Mouse (Mus musculus) heart, adult 18-20 months (tissue): ENCODE measurements at regions not wholly inside any gene's neighbourhood (a gene's known extent, or its start where the extent isn't known, plus 50 kb on each side); places are given as distances from the start of the nearest gene placed in this dataset.

Source experiments
- DNase-seq, 2 experiments: peaks; one replicate each; pipeline ENCODE4 v3.0.0; 2021 to 2022; ENCODE audit warnings: mixed read lengths in 1 of 2

DNA sequence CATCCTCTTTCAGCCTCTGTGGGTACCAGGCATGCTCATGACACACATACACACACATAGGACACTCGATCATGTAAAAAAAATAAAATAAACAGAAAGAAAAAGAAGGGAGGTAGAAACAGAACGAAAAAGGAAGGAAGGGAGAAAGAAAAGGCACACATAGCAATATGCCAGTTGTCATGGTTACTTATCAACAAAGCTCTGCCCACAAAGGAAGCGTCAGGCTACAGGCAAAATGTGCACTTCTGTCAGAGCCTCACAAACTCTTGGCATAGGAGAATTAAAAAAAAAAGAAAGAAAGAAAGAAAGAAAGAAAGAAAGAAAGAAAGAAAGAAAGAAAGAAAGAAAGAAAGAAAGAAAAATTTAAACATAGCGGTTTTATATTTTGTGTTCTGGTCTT lies 56.9 kb upstream of the Sox2 start:
- no peak for DNase-seq

DNA sequence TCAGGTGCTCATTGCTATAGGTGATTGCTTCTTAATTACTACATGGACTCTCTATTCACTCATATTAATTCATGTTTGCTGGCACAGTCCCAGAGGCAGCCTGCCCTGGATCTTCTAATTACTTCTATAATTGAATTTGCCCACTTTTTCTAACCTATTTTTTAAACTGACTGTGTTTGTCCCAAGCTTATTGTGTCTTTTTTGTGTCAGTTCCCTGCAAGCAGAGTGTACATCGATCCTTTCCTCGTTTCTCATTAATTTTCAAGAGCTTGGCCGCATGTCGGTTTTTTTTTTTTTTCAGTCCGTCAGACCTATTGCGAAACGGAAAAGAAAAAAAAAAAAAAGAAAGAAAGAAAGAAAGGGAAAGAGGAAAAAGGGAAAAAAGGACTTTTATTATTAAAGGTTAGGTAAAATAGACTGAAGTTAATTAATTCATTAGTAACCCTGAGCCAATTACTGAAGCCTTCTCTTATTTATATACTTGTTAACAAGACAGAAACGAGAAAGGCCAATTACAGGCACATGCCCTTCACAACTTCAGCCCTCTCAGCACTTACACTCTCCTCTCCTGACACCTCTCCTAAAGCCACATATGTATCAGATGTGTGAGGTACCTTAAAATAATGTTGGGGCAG lies 72.2 kb upstream of the Sox2 start:
- no peak for DNase-seq

DNA sequence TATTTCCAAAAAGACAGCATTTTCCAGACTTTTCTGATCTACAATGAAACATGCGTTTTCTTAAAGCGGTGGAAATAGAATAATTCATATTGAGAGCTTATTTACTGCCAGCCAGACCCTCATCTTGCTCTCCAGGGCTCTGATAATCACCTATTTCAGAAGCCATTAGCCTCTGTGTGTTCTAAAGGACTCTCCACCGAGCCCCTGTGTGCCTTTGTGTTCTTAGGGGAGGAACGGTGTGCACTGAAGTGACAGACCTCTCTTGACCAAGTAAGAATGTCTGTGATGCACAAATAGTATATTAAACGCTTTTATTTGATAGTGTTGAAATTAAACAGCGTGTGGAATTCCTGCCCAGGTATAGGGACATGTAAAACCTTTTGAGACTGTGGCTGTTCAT lies 73.1 kb upstream of the Sox2 start:
- no peak for DNase-seq

DNA sequence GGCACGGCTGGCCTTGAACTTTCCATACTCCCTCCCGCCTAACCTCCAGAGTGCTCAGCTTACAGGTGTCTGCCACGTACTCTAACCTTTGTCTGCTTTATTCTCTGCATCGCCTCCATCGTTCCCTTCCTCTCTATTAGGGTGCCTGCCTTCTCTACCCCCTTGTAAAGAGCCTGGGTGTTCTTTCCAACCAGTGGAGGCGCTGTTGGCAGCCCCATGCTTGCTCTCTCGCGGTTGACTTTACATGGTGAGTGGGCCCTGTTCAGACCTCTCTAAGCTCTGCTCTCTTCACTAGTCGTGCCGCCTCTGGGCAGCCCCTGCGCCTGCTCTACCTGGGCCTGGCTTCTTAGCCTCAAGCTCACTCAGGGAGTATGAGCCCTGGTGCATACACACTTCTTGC lies 74.0 kb upstream of the Sox2 start:
- no peak for DNase-seq

DNA sequence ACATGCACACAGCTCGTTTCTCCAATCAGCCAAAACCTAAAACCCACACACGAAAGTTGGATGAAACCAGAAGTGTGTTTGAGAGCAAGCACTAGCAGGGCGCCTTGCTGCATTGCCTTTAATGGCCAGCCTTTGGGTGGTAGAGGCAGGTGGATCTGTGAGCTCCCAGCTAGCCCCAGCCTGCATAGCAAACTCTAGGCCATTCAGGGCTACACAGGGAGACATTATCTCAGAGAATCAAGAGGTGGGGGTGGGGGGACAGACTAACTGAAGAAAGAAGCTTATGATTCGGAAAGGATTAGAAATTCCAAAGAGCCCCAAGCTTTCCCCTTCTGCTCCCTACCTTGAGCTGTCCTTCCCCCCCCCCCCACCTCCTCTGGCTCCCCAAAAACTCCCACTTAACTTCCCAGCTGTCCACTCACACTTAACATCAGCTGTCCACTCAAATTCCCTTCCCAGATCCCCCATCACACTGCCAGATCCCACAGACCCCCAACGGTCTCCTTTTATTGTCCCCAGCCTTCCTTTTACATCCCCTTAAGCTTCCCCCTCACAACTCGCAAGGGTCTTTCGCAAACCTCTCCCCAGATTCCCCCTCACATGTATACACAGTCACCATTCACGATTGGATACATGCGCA lies 75.4 kb upstream of the Sox2 start:
- DNase-seq = no peak

DNA sequence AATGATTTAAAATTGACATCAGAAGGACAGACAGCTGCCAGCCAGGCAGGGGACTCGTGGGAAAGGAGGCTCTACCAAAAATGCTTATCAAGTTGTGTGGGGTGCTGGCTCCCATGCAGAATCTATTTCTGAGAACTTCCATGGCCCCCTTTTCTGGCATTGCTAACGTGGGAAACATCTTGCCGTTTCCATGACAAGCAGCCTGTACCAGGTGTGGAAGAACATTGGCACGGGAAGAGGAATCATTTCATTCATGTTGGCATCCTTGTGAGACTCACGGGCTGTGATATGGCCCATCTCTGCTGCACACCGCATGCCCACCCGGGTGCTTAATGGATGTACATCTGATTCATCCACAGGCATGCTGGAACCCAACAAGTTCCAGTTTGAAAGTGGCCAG lies 76.9 kb upstream of the Sox2 start:
- no peak for DNase-seq

DNA sequence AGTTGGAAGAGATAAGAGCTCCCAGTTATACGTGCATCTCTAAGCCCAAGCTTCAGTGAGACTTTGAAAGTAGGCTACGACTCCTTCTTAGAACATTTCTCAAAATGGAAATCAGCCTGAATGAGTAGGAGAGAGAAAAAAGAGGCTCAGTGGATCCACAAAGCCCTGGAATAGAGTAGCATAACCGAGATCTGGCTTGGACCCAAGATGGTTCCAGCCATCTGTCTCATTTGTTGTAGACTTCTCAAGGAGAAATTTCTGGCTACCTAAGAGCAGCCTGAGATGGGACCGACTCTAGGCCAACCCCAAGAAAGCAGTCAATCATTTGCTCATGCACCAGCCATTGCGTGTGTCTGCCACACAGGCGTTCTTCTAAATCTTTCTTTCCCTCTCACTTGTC lies 78.1 kb upstream of the Sox2 start:
- no peak for DNase-seq

DNA sequence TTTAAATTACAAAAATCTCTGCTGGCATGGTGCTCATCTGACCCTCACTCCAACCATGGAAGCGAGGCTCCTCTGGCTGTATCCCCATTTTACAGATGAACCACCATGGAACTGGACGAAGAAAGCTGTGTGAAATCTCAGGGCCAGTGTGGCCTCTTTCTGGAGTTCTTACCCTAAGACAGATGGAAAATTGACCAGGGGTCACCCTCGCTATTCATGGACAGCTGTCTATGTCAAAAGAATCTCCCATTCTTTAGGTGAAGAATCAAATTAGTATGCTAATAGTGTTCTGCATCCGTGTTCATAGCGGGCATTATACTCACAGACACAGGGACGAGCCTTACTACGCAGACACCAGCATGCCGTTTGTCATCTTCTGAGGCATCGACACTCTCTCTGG lies 78.6 kb upstream of the Sox2 start:
- DNase-seq = no peak

DNA sequence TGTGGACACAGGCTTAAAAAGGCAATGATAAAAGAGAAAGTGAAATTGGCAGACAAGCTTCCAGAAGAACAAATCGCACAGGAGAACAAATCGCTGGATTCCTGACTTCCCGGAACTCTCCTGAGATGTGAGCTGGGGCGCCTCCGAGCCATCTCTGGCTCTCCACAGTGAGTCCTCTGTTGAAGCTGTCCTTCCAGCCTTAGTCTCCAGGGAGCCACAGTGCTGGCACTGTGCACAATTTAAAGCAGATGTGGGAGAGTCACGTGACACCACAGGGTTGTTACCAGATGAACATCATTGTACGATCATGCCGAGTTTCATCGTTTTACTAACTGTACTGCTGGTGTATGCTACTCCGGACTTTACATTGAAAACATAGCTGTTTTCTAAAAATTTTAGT lies 80.2 kb upstream of the Sox2 start:
- peak; percentile 30 to 53 for DNase-seq

DNA sequence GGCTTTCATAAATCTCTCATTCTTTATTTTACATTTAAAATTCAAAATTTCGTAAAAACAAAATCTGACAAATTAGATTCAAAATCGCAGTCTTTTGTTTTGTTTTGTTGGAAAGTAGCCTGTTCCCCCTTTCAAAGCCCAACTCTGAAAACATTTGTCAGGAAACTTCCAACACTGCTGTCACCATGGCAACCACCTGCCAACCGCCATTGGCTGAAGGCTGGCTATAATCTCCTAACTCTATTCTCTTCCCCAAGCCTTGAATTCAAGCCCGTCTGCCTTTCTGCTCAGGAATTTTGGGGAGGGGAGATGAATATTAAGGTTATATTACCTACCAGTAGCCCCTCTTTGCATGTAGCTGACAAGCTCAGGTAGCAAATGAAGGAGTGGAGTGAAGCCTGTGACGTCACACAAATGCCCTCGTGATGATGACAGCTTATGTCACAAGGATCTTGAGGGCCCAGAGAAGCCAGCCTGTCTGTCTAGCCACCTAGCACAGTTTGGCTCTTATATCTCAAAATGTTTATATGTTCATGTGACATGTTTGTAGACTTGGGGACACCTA lies 82.0 kb upstream of the Sox2 start:
- no peak for DNase-seq

DNA sequence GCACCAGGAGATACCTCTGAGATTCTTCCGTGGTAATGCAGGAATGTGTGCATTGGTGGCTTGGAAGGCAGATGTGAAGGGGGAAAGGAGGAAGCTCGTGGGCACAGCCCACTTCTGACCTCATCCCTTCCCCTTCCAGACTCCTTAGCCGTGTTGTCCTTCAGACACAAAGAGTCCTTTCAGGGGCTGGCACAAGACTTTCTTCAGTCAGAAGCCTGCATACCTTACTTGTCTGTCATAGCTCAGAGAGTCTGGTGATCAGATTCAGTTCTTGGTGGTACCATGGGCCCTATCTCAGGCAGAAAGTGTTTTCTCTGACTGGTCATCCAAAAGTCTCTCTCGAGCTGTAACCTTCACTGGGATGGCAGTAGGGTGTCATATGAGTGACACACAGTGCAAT lies 84.8 kb upstream of the Sox2 start:
- no peak for DNase-seq

DNA sequence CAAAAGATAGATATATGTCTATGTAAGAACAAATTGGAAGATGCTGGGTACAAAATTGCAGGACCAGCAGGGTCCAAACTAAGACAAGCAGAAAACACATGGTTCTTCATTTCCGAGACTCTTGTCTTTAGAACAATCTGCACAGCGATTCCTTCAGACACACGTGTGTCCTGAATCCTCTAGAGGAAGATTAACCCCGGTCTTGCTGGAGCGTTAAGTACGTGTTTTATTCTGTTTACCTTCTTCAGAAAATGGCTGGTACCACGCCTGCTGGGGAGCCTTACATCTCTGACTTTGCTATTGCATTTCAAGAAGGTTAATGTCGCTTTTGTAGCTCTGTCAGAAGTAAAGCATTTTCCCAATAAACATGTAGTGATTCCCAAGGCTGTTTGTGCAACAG lies 87.3 kb upstream of the Sox2 start:
- no peak for DNase-seq

DNA sequence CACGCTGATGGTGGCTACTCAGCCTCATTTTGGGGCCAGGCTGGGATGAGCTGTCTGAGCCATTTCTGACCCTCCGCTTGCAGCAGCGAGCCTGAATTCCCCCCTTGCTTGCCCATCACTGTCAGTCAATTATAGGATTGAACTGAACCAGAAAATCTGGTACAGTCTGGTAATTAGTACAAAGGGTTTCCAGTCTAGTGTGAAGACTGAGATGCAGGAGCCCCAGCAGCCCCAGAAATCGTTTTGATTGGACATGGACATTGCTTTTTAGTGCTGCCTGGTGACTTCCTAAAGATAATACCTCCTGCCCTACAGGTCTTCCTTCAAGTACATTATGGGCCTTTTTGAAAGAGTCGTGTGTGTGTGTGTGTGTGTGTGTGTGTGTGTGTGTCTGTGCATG lies 88.5 kb upstream of the Sox2 start:
- no peak for DNase-seq

DNA sequence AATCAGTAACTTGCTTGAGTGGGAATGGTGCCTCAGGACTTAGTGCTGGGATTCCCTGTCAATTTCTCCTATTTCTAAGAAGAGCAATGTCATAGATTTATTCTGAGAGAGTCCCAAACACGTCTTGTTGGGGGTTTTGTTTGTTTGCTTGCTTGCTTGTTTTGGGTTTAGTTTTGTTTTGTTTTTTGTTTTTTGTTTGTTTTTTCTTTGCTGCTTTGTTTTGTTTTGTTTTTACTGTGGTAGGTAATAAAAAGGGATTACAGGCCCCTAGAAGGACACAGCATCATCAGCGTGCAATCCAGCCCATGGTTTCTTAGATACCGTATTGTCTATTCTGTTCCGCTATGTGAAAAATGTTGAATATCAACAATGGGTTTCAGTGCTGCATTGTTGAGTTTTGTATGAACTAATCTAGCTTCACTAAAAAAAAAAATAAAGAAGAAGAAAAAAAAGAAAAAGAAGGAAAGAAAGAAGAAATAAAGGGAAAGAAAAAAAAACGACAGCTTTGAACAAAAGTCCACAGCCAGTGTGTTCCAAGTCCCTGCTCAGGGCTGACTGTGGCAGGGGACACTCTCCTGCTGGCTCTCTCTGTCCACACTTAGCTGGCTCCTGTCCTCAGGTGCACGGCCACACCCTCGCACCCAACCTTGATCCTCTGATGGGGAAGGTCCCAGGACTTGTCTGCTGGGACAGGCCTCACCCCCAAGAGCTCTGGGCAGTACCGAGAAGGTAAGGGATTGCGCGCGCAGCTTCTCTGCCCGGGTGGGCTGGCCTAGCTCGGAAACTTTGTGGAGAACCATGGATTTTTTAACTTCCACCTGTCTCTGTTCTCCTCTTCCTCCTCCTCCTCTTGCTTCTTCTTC lies 90.1 kb upstream of the Sox2 start:
- no peak for DNase-seq

DNA sequence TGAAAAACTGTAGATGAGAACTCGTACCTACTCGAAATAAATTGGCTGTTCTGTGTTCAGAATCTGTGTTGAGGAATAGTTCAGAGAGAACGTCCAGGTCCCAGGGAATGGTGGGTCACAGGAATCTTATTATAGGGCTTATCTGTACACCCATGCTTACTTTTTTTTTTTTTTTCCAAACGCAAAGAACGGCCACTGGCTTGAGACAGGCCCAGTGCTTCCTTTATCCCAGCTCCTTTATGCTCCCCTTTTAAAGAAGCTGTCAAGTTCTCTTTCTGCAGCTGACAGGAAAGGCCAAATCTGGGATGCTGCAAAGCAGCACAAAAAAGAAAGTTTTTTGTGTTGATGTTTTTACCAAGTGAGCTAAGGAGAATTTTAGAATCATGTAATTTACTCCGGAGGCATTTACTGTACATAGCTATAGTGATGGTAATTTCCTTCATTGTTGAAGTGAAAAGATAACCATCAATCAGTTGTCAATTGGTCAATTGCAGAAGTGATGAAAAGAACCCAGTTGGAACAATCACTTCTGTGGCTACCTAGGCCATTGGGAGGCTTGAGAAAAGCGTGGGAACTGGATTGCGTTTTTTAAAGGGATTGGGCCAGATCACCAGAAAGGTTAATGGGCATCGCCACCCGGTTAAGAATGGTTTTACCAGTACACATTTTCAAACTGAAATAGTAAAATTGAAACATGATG lies 91.2 kb upstream of the Sox2 start:
- no peak for DNase-seq

DNA sequence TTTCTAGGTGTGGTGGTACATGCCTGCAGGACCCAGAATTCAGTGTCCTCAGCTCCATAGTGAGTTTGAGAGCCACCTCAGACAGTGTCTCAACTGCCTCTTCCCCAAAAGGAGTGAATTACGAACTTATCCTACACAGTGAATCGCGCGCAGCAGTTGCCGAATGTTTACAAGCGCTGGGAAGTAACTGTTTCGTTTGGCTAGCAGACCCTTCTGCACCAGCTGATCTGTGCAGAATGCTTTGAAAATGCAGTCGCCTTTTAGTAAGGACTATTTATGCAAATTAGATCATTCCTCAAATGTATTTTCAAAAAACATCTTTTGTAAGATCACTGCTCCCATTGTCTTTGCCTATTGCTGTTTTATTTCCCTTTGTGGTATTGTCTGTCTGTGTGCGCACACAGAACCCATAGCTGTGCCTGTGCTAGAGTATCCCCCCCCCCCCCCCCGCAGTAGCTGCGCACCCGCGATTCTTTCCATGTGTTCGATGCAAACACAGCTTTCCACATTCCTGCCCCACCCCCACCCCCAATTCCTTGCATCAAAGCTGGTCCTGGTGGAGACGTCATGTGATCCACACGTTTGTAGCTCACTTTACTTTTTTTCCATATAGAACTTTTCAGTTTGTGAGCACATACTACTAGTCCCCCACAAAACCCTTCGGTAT lies 97.5 kb upstream of the Sox2 start:
- DNase-seq = no peak

DNA sequence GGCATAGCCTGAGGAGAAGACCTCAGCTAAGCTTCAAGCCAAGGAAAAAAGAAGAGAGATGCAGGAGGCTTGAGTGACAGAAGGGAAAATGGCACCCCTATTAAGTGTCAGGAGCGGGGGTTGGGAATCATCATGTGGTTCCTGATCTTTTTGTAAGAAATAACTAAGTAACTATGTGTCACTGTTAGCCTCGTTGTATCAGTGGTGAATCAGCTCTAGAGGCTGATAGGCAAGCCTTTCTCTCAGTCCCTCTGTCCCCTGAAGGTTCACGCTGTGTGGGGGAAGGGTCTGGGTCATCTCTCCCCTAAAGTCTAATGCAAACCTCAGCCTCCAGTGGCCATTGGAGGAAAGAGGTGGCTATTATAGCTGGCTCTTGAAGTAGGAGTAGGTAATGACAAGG lies 99.1 kb upstream of the Sox2 start:
- no peak for DNase-seq

DNA sequence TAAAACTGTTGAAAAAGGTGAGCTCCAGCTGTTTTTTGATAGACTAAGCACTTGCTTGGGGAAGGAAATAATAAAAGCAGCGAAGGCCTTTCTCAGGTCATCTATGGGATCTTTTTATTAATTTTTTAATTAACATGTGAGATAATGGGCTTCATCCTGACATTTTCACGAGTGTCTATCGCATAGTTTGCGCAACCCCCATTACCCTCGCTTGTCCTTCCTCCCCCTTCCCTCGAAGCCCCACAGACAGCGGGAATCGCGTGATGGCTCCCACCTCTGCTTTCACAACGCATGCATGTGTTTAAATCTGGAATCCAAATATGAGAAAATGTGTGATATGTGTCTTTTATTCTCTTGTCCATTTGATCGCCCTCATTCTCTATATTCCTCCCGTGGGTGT lies 100.0 kb upstream of the Sox2 start:
- no peak for DNase-seq

DNA sequence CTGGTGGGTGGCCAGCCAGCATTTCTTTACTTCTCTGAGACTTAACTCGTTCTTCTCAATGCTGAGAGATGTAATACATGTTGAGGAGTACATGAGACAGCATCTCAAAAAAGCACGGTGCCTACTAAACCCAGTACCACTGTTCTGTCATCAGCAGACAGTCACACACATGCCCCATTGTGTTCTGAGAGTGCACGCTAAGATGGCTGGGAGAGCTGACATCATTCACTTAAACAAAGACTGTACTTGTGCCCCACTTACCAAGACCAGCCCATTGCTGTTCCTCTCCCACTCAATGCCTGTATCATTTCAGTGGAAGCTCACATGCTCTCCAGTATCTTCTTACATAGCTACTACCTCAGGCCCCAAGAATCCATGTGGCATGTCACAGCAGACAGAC lies 117.8 kb upstream of the Sox2 start:
- DNase-seq = no peak

DNA sequence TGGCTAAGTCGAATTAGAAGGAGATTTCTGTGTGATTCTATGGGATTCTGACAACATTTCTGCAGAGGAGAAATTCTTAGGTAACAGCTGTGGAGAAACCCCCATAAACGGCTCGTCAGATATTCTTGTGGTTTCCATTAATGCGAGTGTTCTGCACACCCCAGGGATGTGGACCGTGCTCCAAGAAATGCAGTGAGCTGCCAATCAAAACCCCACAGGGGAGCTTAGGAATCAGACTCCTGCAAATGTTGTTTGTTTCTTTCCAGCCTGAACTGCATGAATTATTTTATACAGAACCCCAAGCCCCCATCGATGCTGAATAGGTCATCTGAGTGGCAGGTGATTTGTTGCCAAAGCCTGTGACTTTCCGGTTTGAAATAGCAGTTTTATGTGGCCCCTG lies 118.4 kb upstream of the Sox2 start:
- no peak for DNase-seq

DNA sequence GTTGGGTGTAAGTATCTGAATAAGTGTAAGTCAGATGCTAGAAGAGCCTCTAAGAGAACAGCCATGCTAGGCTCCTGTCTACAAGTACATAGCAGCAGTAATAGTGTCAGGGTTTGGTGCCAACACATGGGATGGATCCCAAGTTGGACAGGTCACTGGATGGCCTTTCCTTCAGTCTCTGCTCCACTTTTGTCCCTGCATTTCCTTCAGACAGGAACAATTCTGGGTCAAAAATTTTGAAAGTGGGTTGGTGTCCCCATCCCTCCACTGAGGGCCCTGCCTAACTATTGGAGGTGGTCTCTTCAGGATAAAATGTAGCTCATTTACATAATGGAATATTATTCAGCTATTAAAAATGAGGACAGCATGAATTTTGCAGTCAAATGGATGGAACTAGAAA lies 122.7 kb upstream of the Sox2 start:
- DNase-seq = no peak

DNA sequence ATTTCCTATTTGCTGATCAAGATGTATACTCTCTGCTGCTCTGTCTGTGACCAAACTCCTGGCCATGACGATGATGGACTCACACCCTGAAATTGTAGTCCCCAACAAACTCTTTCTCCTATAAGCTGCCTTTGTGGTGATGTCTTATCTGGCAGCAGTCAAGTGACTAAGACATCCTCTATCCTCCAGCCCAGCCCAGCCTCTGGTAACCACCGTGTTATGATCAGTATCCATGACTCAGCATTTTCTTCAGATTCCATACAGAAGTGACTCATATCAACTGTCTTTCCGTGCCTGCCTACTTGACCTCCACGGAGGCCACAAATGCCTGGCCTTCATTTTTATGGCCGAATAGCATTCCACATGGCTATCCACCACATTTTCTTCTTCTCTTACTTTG lies 124.5 kb upstream of the Sox2 start:
- no peak for DNase-seq
